Mouse (Mus musculus): ENCODE data around the gene Prorsd1. TPM values are rescaled to one million over a fixed set of nuclear protein-coding genes. Genes with fewer than 3 reads are reported as not detected.

Gene Prorsd1
- total RNA-seq, 2 experiments from 2014 or later, result 19.8 to 19.9 TPM

DNA sequence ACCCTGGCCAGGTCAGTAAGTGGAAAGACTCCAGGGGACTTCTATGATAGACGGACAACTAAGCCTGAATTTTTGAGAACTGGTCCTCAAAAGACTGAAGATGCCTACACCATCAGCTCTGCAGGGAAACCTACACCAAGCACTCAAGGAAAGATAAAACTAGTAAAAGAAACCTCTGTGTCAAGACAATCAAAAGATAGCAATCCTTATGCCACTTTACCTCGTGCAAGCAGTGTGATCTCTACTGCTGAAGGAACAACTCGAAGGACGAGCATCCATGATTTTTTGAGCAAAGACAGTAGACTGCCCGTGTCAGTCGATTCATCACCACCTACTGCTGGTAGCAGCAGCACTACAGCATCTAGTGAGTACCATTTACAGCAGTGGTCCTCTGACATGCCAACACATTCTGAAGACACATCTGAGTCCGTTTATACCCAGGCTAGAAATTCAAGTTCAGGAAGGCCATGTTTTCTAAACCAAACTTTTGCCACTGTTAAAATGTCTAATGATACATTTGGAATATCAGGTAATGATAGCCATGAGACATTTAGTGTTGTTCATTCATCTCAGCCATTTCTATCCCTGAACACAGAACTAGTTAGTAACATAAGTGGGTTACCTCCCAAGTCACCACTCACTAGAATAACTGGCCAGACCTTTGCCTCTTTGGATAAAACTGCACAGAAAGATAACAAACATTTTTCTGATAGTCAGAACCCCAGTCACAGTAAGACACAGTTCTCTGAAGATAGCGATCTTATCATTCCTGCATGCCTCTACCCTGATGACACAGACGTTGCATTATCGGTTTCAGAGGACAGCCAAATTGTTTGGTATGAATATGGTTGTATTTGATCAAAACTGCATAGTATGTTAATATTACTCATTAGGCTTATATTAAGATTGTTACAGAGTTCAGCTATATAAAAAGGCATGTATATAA, 10.6 kb downstream of the Prorsd1 start:
- DNase-seq, result no peak

- no peak for DNase-seq
Measured at GRCm38 (mm10) chr11:29496962-29497361, 17.9 kb downstream of the Prorsd1 start.

DNA sequence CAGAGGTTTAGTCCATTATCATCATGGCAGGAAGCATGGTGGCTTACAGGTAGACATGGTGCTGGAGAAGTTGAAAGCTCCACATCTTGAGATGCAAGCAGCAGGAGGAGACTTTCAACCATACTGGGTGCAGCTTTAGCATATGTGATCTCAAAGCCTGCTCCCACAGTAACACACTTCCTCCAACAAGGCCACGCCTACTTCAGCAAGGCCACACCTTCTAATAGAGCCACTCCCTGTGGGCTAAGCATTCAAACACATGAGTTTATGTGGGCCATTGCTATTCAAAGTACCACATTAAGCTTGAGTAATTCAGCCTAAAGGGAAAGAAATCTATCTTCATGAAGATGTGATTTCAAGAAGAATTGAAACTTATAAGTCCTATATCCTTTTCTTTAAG, 21.7 kb downstream of the Prorsd1 start:
- DNase-seq, result no peak

GRCm38 (mm10) chr11:29474676-29475075, 40.2 kb downstream of the Prorsd1 start:
- no peak for DNase-seq

Other genes with a start within 250 kb of the Prorsd1 start
- gene Ccdc88a, start 141.4 kb downstream of the Prorsd1 start, total RNA-seq (2021), result 10 to 100 TPM; 14.1 to 19.7 TPM
- gene Mtif2, start 11.4 kb upstream of the Prorsd1 start, total RNA-seq (2021), result 10 to 100 TPM; 25.0 to 25.1 TPM
- not detected for gene Clhc1, start 32.9 kb upstream of the Prorsd1 start, total RNA-seq (2021)
- gene Rps27a, start 33.1 kb upstream of the Prorsd1 start, total RNA-seq (2021), result 100 to 1,000 TPM; 815 to 836 TPM
- 1,000 to 10,000 TPM in 1 of 2 experiments, 100 to 1,000 TPM in 1; 914 to 1,007 TPM for gene Rtn4, start 177.9 kb upstream of the Prorsd1 start, total RNA-seq (2021)